Mouse (Mus musculus): ENCODE results near the gene Vat1l.

DNA sequence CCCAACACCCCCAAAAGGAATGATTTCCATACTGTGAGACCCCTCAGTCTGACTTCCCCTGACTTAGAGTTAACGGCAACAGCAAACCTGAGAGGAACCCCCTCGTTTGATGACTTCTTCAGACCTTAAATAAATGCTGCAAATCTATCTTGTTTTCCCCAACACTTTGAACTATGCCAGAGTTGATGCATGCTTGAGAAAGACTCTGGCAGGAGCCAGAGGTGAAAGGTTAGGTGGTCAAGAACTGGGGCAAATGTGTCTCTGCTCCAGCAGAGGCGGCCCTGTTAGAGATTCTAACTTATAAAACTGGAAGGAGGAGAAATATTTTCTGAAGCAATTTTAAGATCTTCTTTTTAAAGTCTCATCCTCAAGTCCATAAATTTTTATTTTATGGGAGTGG, 45.7 kb upstream of the Vat1l start:
- TF ChIP-seq POLR2A (IDR thresholded peaks at IDR 0.05; ENCODE audit: borderline replicate concordance, control insufficient read depth, low read depth, low read length) (no peak), CTCF (IDR thresholded peaks at IDR 0.05; ENCODE audit: control insufficient read depth, insufficient read depth, low read length) (no peak)
